Mouse (Mus musculus) testis, adult 2 months (tissue): ENCODE measurements around the gene G3bp1.
A peak's percentile ranks its signal among the peaks of the same experiment; 100 is the strongest.

Source experiments
- CTCF ChIP-seq: fragments of 200-500 bp; IDR thresholded peaks from 2 replicates; pipeline ENCODE4 v1.5.1; 2012; ENCODE audit warnings: low read depth, mild to moderate bottlenecking, inconsistent platforms, low read length, moderate library complexity; ENCODE audit not compliant: control insufficient read depth, insufficient read depth, insufficient replicate concordance
- POLR2A ChIP-seq: fragments of 200-500 bp; IDR thresholded peaks from 2 replicates; pipeline ENCODE4 v1.6.1; 2012; ENCODE audit warnings: low read depth, mild to moderate bottlenecking, inconsistent platforms, low read length, moderate library complexity; ENCODE audit not compliant: control insufficient read depth

DNA sequence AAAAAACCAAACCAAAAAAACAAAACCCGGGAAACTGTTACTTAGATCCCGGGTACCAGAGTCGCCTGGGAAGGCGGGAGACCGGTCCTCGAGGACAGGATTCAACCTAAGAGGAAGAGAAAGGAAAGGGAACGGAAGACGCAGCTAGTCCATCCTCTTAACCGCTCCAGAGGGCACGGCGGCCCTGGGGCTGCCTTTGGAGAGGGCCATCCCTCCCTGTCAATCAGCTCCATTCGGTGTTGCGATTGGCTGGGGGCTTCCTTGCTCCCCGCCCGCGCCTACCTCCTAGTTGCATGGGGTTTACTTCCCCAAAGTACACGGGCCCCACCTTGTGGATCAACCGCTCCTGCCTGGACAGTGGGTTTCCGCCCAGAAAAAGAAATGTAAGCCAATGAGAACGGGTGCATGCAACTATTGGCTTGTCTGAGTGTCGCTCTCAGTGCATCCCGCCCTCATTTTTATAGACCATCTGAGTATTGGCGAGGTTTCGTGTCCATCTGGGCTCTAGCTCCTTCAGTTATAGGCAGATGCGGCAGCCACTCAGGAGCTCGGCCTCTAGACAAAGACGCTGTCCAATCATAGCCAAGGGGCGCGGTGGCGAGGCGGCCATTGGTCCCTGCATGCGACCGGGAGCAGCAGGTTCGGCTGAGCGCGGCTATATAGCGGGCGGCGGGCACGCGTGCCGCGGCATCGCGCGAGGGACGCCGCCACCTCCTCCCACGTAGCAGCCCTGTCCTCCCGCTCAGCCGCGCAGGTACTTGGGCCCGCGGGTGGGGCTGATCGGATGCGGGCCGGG is at the start of gene G3bp1:
- peak; percentile 99 for TF ChIP-seq POLR2A
- TF ChIP-seq CTCF = peak; percentile 17; the same call in 1 of the 2 replicates
